Mouse (Mus musculus) liver, adult (tissue): Measurements from ENCODE around the gene Sap30bp.

ENCODE experiments used
- GATA4 ChIP-seq: IDR thresholded peaks from 2 replicates; pipeline ENCODE4 v1.6.1; 2014; ENCODE audit warnings: mild to moderate bottlenecking, low read length; ENCODE audit not compliant: insufficient replicate concordance

Sap30bp gene

DNA sequence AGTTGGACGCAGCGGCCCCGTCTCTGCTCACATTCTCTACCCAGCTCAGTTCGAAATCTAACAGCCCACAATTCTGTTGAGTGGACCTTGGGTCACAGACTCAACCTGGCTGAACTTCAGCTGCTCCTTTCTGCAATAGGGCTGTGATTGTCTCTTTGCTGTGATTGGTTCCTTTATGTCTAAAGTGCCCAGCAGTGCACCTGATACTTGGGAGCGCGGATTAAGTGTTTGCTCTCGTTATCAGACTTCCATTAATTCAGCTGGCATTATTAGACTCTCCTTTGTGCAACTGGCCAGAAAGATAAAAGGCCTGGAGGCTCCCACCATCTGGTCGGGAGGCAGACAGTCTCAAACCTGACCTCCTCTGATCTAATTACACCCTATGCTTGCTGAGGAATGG lies 81.7 kb downstream of the Sap30bp start:
- no peak for TF ChIP-seq GATA4
